Mouse (Mus musculus) intestine, embryonic 14.5 days (tissue): ENCODE data around the gene Atp7b. TPM values are rescaled to one million over a fixed set of nuclear protein-coding genes. Genes with fewer than 3 reads are reported as not detected.

ENCODE experiments used
- polyA plus RNA-seq: library from polyadenylated mRNA; unstranded; fragments of >200 nt; fragmentation: Nextera tagmentation; extraction: Ambion mirVana; gene quantifications from 2 replicates; pipeline ENCODE4 v1.2.1, GENCODE M21; 2014

Atp7b gene
- polyA plus RNA-seq, 1 experiment from 2014 or later = 4.1 TPM

Other genes with a start within 250 kb of the Atp7b start
- gene Defb50, start 236.8 kb downstream of the Atp7b start, polyA plus RNA-seq = not detected in 2 replicates
- gene Defb2, start 220.4 kb downstream of the Atp7b start, polyA plus RNA-seq = not detected in 2 replicates
- gene Defb10, start 201.4 kb downstream of the Atp7b start, polyA plus RNA-seq = not detected in 2 replicates
- gene Defb9, start 174.9 kb downstream of the Atp7b start, polyA plus RNA-seq = not detected in 2 replicates
- not detected in 2 replicates for gene Defb11, start 153.9 kb downstream of the Atp7b start, polyA plus RNA-seq
- not detected in 2 replicates for gene Defb15, start 127.6 kb downstream of the Atp7b start, polyA plus RNA-seq
- gene Defb35, start 122.0 kb downstream of the Atp7b start, polyA plus RNA-seq = not detected in 2 replicates
- gene Defb13, start 113.5 kb downstream of the Atp7b start, polyA plus RNA-seq = not detected in 2 replicates
- not detected in 2 replicates for gene Fam90a1a, start 101.6 kb downstream of the Atp7b start, polyA plus RNA-seq
- gene Ccdc70, start 90.5 kb downstream of the Atp7b start, polyA plus RNA-seq = not detected in 2 replicates
- gene Alg11, start 416 bp upstream of the Atp7b start, polyA plus RNA-seq = 30.2 and 30.6 TPM in 2 replicates
- 0.12 and 0.24 TPM in 2 replicates for gene Nek5, start 64.7 kb upstream of the Atp7b start, polyA plus RNA-seq
- 4.4 and 5.6 TPM in 2 replicates for gene Nek3, start 106.1 kb upstream of the Atp7b start, polyA plus RNA-seq
- gene Ckap2, start 125.5 kb upstream of the Atp7b start, polyA plus RNA-seq = 50.9 and 54.9 TPM in 2 replicates
- 41.3 and 47.6 TPM in 2 replicates for gene Vps36, start 132.5 kb upstream of the Atp7b start, polyA plus RNA-seq
- gene Thsd1, start 167.0 kb upstream of the Atp7b start, polyA plus RNA-seq = 9.1 TPM in 2 replicates
- gene Tpte, start 223.1 kb upstream of the Atp7b start, polyA plus RNA-seq = not detected in 2 replicates